Mouse (Mus musculus): Measurements from ENCODE around the gene Adam29.

Adam29 gene

DNA sequence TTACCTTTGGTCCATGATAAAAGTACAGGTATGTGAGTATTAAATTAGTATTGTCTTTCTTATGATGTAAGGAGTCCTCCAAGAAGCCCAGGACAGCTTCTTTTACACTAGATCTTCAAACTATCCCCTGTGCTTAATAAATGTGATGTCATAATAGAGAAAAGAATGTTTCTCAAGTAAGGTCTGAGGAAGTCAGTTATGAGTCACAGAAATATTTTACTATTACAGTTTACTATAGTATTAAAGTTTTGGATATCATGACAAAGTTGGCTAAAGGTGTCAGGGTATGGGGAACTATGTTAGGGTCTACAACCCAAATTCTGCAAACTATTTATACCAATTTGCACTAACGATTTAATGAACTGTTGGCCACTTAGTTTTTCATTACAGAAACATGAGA is at the start of gene Adam29:
Gene Adam29 (minus strand): TSS at position 101 of the 400 bp plus-strand sequence.
- DNase-seq (ENCODE audit: low spot score in 2 of 2) = no peak

- DNase-seq (ENCODE audit: low spot score in 2 of 2) = no peak
Observed at GRCm38 (mm10) chr8:55940526-55940880, 33.8 kb upstream of the Adam29 start.

GRCm38 (mm10) chr8:55939870-55940525 is 33.2 kb upstream of the Adam29 start, which contains the start of gene Glra3:
Gene Glra3 (plus strand): TSS chr8:55940460.
- peak; percentile 27 to 53 for DNase-seq (ENCODE audit: low spot score in 2 of 2)
